Mouse (Mus musculus) liver, postnatal 0 days (tissue): ENCODE results near the gene Stra8. TPM values are rescaled to one million over a fixed set of nuclear protein-coding genes. Genes with fewer than 3 reads are reported as not detected.
A peak's percentile ranks its signal among the peaks of the same experiment; 100 is the strongest.

ENCODE experiments used
- ATAC-seq: fragments of 200-750 bp; cut with Nextera tagmentation; 2 replicates; pipeline ENCODE4 v1.8.0; 2017; ENCODE audit warnings: mild to moderate bottlenecking, moderate library complexity
- DNase-seq: peaks from one replicate; pipeline ENCODE4 v3.0.0-alpha.2; 2016
- H3K27ac ChIP-seq: fragments of 300-500 bp; sonication (generic); 2 replicates; pipeline ENCODE4 v1.5.1; 2014; ENCODE audit warnings: antibody characterized with exemption, moderate library complexity, mild to moderate bottlenecking, low read depth
- H3K27me3 ChIP-seq: fragments of 300-500 bp; sonication (generic); 2 replicates; pipeline ENCODE4 v1.6.1; 2014; ENCODE audit warnings: low read length, control low read depth, mixed read lengths; ENCODE audit not compliant: insufficient read depth
- H3K36me3 ChIP-seq: fragments of 300-500 bp; sonication (generic); replicated peaks from 2 replicates; pipeline ENCODE4 v1.6.1; 2014; ENCODE audit warnings: mild to moderate bottlenecking, control low read depth, low read length, moderate library complexity, mixed read lengths; ENCODE audit not compliant: insufficient read depth
- H3K4me1 ChIP-seq: fragments of 300-500 bp; sonication (generic); 2 replicates; pipeline ENCODE4 v1.6.1; 2014; ENCODE audit warnings: antibody characterized with exemption, mild to moderate bottlenecking, control low read depth; ENCODE audit not compliant: insufficient read depth
- H3K4me2 ChIP-seq: fragments of 300-500 bp; sonication (generic); 2 replicates; pipeline ENCODE4 v1.6.1; 2014; ENCODE audit warnings: low read depth, mild to moderate bottlenecking, low read length, moderate library complexity, mixed read lengths
- H3K4me3 ChIP-seq: fragments of 300-500 bp; sonication (generic); 2 replicates; pipeline ENCODE4 v1.5.1; 2014; ENCODE audit warnings: low read depth, low read length
- H3K9ac ChIP-seq: fragments of 300-500 bp; sonication (generic); replicated peaks from 2 replicates; pipeline ENCODE4 v1.6.1; 2014; ENCODE audit warnings: mild to moderate bottlenecking, moderate library complexity
- H3K9me3 ChIP-seq: fragments of 300-500 bp; sonication (generic); 2 replicates; pipeline ENCODE4 v1.6.1; 2016; ENCODE audit warnings: mild to moderate bottlenecking, control low read depth, low read length, mixed read lengths
- CTCF ChIP-seq: sonication (generic); IDR thresholded peaks from 2 replicates; pipeline ENCODE4 v1.5.1; 2016; ENCODE audit warnings: antibody characterized with exemption, low read depth
- EP300 ChIP-seq: IDR thresholded peaks from 2 replicates; pipeline ENCODE4 v1.6.1; 2016; ENCODE audit warnings: antibody characterized with exemption, low read depth, mild to moderate bottlenecking
- WGBS: fragments of 180-500 bp; shearing (Covaris S2); extraction: QIAGEN DNeasy Blood & Tissue Kit; methylation state at CpG from one replicate; pipeline ENCODE4 v1.1.7; 2014; ENCODE audit not compliant: insufficient replicate concordance; 5-methylcytosine and 5-hydroxymethylcytosine counted together
- polyA plus RNA-seq: library from polyadenylated mRNA; unstranded; fragments of >200 nt; fragmentation: Nextera tagmentation; extraction: Ambion mirVana; gene quantifications from 2 replicates; pipeline ENCODE4 v1.2.1, GENCODE M21; 2015

Gene Stra8
- polyA plus RNA-seq, 1 experiment from 2014 or later: not detected

DNA sequence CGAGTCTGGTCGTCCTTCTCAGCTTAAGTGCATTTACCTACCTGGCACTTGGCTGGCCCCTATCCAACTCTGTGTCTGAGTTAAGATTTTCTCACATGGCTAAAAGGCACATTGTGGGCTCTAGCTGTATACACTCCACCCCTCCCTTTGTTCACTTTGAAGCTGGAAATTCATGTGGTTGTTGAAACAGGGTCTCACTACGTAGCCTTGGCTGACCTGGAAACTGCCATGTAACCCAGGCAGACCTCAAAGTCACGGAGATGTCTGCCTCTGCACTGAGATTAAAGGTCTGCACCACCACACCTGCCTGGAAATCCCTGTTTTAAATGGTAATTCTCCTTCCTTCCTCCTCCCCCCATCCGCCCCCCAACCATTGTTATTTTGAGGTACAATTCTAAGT lies 23.5 kb downstream of the Stra8 start:
- 75% methylated on average over 5 of the region's 5 CpGs for WGBS
- DNase-seq (no peak), ATAC-seq (no peak)
- Histone ChIP-seq H3K4me3 (no peak overlapping the region), H3K27ac (no peak overlapping the region), H3K4me1 (peaks cover 8% of the 10 kb centered on the region), H3K36me3 (no peaks in the 10 kb centered on the region), H3K9ac (no peak overlapping the region), H3K9me3 (no peaks in the 10 kb centered on the region), H3K4me2 (no peak overlapping the region), H3K27me3 (no peaks in the 10 kb centered on the region)
- TF ChIP-seq EP300 (no peak), CTCF (no peak)

GRCm38 (mm10) chr6:34946486-34947079 lies 26.6 kb downstream of the Stra8 start:
- no peaks in the 10 kb centered on the region for H3K4me1 ChIP-seq
- no peaks in the 10 kb centered on the region for H3K27me3 ChIP-seq
- DNase-seq: no peak
- no peak overlapping the region for H3K27ac ChIP-seq
- WGBS: 59% methylated on average over 1 of the region's 1 CpGs
- H3K9me3 ChIP-seq: no peaks in the 10 kb centered on the region
- H3K4me2 ChIP-seq: no peak overlapping the region
- H3K9ac ChIP-seq: no peak overlapping the region
- ATAC-seq: no peak
- H3K36me3 ChIP-seq: no peaks in the 10 kb centered on the region
- TF ChIP-seq CTCF (no peak), EP300 (no peak)
- no peak overlapping the region for H3K4me3 ChIP-seq

- Histone ChIP-seq H3K27me3 (no peaks in the 10 kb centered on the region), H3K4me2 (no peak overlapping the region), H3K4me1 (no peaks in the 10 kb centered on the region), H3K9ac (no peak overlapping the region), H3K27ac (no peak overlapping the region), H3K36me3 (no peaks in the 10 kb centered on the region), H3K4me3 (no peak overlapping the region), H3K9me3 (no peaks in the 10 kb centered on the region)
- TF ChIP-seq EP300: no peak
- no peak for TF ChIP-seq CTCF
- ATAC-seq (no peak), DNase-seq (no peak)
- WGBS: 35% methylated on average over 11 of the region's 11 CpGs
Observed at GRCm38 (mm10) chr6:34948461-34948860, 28.5 kb downstream of the Stra8 start.

GRCm38 (mm10) chr6:34951518-34951917 lies 31.6 kb downstream of the Stra8 start:
- TF ChIP-seq CTCF (no peak), EP300 (no peak)
- Histone ChIP-seq H3K36me3 (no peaks in the 10 kb centered on the region), H3K4me2 (no peak overlapping the region), H3K4me3 (no peak overlapping the region), H3K9me3 (no peaks in the 10 kb centered on the region), H3K4me1 (peaks cover 5% of the 10 kb centered on the region; the same call in 1 of the 2 replicates), H3K9ac (no peak overlapping the region), H3K27me3 (no peaks in the 10 kb centered on the region), H3K27ac (0 out of 2 replicates have a peak overlapping the region, but pooled peaks have one; percentile 52)
- 69% methylated on average over 7 of the region's 7 CpGs for WGBS
- DNase-seq (no peak), ATAC-seq (peak; percentile 36; the same call in 1 of the 2 replicates)

DNA sequence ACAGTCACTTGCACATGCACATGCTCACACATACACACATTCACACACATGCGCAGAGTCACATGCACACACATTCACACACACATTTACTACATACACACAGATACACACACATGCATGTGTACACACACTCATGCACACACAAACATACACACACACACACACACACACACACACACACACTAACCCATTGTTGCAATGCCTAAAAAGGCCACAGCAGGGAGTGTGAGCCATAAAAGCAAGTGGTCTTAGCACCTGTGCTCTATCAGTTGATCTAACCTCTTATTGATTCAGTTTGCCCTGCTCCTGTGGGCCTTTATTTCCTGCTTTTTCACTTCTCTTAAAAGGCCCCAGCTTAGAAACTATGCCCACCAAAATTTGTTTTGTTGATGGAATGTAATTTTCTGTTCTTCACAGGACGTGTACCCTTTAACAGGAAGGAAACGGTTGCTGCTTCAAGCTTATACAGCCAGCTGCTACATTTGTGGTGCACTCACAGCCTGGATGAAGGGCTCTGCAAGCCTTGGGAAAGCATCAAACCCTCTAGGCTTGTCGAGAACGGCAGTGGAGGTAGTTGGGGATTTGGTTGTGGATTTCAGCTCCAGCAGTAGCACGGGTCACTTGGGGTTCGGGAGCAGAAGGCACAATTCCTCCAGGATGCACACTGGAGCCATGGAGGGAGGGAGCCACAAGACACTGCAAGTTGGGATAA lies 32.1 kb downstream of the Stra8 start:
- Histone ChIP-seq H3K4me1 (peaks cover 5% of the 10 kb centered on the region; the same call in 1 of the 2 replicates), H3K27ac (peak overlapping the region; percentile 52; the same call in 1 of the 2 replicates), H3K36me3 (no peaks in the 10 kb centered on the region), H3K9ac (no peak overlapping the region), H3K4me3 (no peak overlapping the region), H3K4me2 (no peak overlapping the region), H3K9me3 (no peaks in the 10 kb centered on the region), H3K27me3 (no peaks in the 10 kb centered on the region)
- peak; percentile 20; the same call in 1 of the 2 replicates for TF ChIP-seq CTCF
- no peak for TF ChIP-seq EP300
- WGBS: 38% methylated on average over 7 of the region's 7 CpGs
- DNase-seq (no peak), ATAC-seq (peak; percentile 11; the same call in 1 of the 2 replicates)

DNA sequence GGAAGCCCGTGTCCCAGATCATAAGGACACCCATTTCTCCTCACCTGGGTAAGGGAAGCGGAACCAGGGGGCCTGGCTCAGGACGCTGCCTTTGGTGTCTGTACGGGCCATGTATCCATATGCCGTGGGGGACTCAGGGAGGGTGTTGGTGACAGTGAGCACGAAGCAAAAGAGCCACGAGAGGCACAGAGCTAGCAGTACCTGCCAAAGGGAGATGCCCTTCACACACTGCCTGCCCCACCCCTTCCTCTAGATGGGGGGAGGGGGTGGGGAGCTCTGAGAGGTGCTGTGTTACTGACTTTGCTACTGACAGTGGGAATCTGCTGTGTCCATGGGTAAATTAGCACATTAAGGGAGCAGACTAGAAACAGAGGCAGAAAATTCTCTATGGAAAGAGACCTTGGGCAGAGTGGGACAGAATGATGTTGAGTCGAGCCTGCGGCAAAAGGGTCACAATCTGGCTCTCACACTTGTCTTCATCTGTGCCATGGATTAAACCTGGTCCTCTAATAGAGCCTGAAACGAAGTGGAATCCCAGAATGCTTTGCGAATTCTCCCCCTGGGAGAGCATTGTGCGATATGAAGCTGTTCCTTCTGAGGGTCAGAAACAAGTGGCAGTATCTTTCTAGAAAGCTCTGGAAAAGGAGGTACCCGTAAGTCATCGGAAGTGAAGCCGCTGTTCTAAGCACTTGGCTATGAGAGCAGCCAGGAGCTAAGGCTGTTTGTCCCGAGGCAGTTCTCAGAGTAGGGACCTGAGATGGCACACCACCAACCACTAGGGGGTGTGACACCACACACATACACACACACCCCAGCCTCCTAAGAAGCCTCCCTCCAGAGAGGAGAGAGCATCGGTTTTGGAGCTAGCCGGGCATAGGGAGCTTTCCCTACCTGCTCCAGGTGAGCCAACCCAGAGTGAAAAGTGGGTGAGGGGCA lies 35.2 kb downstream of the Stra8 start:
- Histone ChIP-seq H3K27me3 (no peaks in the 10 kb centered on the region), H3K4me3 (no peak overlapping the region), H3K4me2 (peak overlapping the region; percentile 54), H3K27ac (no peak overlapping the region), H3K9me3 (no peaks in the 10 kb centered on the region), H3K36me3 (no peaks in the 10 kb centered on the region), H3K4me1 (peaks cover 5% of the 10 kb centered on the region; the same call in 1 of the 2 replicates), H3K9ac (no peak overlapping the region)
- WGBS: 47% methylated on average over 18 of the region's 18 CpGs
- peak; percentile 71 for ATAC-seq
- peak; percentile 52 for DNase-seq
- TF ChIP-seq CTCF (peak; percentile 77), EP300 (no peak)
